In the genomic region with DNA sequence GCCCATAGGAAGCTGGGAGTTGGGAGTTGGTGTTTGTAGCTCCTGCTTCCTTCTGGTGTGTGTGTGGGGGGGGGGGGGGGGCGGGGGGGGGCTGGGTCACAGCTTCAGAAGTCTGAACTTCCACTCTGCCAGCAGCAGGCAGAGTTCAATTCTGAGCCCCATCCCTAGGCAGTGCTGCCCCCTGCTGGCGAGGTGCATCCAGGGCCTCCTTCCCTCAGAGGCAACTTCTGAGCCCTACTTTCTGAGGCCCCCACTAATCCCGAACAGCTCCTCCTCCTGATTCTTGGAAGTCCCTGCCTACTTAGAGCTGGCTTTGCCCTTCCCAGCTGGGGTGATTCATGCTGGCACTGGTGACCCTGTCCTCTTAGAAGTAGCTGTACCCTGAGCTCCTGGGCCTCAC, we compare ENCODE assay signal across 8 mouse cellular contexts. TPM values are rescaled to one million over a fixed set of nuclear protein-coding genes. Genes with fewer than 3 reads are reported as not detected.
DNase-seq lines count a peak whose midpoint lies in the region; ATAC-seq and TF ChIP-seq lines count a peak whose summit lies in the region.

No protein-coding gene starts in this region.

- H3K4me1 ChIP-seq in midbrain, embryonic 14.5 days (ENCODE audit: control insufficient read depth, insufficient read depth, low read length) = no peaks in the 10 kb centered on the region
- peaks cover 7% of the 10 kb centered on the region; the same call in 1 of the 2 replicates for H3K4me1 ChIP-seq in midbrain, embryonic 13.5 days (replicated peaks)
- no peaks in the 10 kb centered on the region for H3K4me1 ChIP-seq in forebrain, embryonic 14.5 days (ENCODE audit: control insufficient read depth, insufficient read depth, low read length)
- peaks cover 3% of the 10 kb centered on the region; the same call in 1 of the 2 replicates for H3K4me1 ChIP-seq in neural tube, embryonic 15.5 days

- H3K4me3 ChIP-seq in gastrocnemius, adult 2 months = no peak overlapping the region
- H3K4me3 ChIP-seq in midbrain, embryonic 14.5 days (replicated peaks; ENCODE audit: low read depth, low read length) = no peak overlapping the region
- H3K4me3 ChIP-seq in midbrain, embryonic 13.5 days (replicated peaks) = no peak overlapping the region
- H3K4me3 ChIP-seq in forebrain, embryonic 14.5 days (ENCODE audit: low read depth, low read length) = no peak overlapping the region
- H3K4me3 ChIP-seq in neural tube, embryonic 15.5 days (replicated peaks) = no peak overlapping the region

- no peak overlapping the region for H3K27ac ChIP-seq in gastrocnemius, adult 2 months
- H3K27ac ChIP-seq in midbrain, embryonic 14.5 days (replicated peaks; ENCODE audit: low read depth, low read length) = no peak overlapping the region
- H3K27ac ChIP-seq in midbrain, embryonic 13.5 days = no peak overlapping the region
- no peak overlapping the region for H3K27ac ChIP-seq in forebrain, embryonic 14.5 days (ENCODE audit: low read depth, low read length)
- no peak overlapping the region for H3K27ac ChIP-seq in neural tube, embryonic 15.5 days (replicated peaks)

- no peaks in the 10 kb centered on the region for H3K36me3 ChIP-seq in midbrain, embryonic 14.5 days (ENCODE audit: control insufficient read depth, insufficient read depth, low read length)
- no peaks in the 10 kb centered on the region for H3K36me3 ChIP-seq in midbrain, embryonic 13.5 days
- H3K36me3 ChIP-seq in forebrain, embryonic 14.5 days (ENCODE audit: control insufficient read depth, insufficient read depth, low read length) = no peaks in the 10 kb centered on the region
- no peaks in the 10 kb centered on the region for H3K36me3 ChIP-seq in neural tube, embryonic 15.5 days

- no peak for ATAC-seq in midbrain, embryonic 14.5 days (ENCODE audit: low FRiP score, low TSS enrichment)
- ATAC-seq in midbrain, embryonic 13.5 days = no peak
- ATAC-seq in forebrain, embryonic 14.5 days = no peak
- ATAC-seq in neural tube, embryonic 15.5 days (ENCODE audit: low FRiP score) = no peak

- TF ChIP-seq CTCF in gastrocnemius, adult 2 months (IDR thresholded peaks at IDR 0.05) = peak; percentile 53

- 15% methylated on average over 3 of the region's 3 CpGs for WGBS in midbrain, embryonic 14.5 days
- 19% methylated on average over 3 of the region's 3 CpGs for WGBS in midbrain, embryonic 13.5 days
- 15% methylated on average over 3 of the region's 3 CpGs for WGBS in forebrain, embryonic 14.5 days
- 14% methylated on average over 3 of the region's 3 CpGs for WGBS in neural tube, embryonic 15.5 days

- H3K9me3 ChIP-seq in midbrain, embryonic 14.5 days (ENCODE audit: control insufficient read depth, low read length) = no peaks in the 10 kb centered on the region
- H3K9me3 ChIP-seq in midbrain, embryonic 13.5 days = no peaks in the 10 kb centered on the region
- no peaks in the 10 kb centered on the region for H3K9me3 ChIP-seq in forebrain, embryonic 14.5 days (replicated peaks; ENCODE audit: control insufficient read depth, low read length)
- H3K9me3 ChIP-seq in neural tube, embryonic 15.5 days (replicated peaks) = no peaks in the 10 kb centered on the region

- no peaks in the 10 kb centered on the region for H3K27me3 ChIP-seq in midbrain, embryonic 14.5 days (ENCODE audit: control insufficient read depth, insufficient read depth, low read length)
- H3K27me3 ChIP-seq in midbrain, embryonic 13.5 days = 0 out of 2 replicates have a peak, but pooled peaks cover 2% of the 10 kb centered on the region
- H3K27me3 ChIP-seq in forebrain, embryonic 14.5 days (replicated peaks; ENCODE audit: control insufficient read depth, insufficient read depth, low read length) = no peaks in the 10 kb centered on the region
- H3K27me3 ChIP-seq in neural tube, embryonic 15.5 days (replicated peaks) = 0 out of 2 replicates have a peak, but pooled peaks cover 5% of the 10 kb centered on the region

- no peak overlapping the region for H3K9ac ChIP-seq in midbrain, embryonic 14.5 days (replicated peaks; ENCODE audit: low read length)
- no peak overlapping the region for H3K9ac ChIP-seq in midbrain, embryonic 13.5 days (replicated peaks)
- H3K9ac ChIP-seq in forebrain, embryonic 14.5 days (ENCODE audit: low read length) = no peak overlapping the region
- no peak overlapping the region for H3K9ac ChIP-seq in neural tube, embryonic 15.5 days (replicated peaks)

- peak; percentile 35 for DNase-seq in gastrocnemius, adult 2 months
- DNase-seq in gastrocnemius, postnatal 4 days (ENCODE audit: low spot score in 2 of 2) = no peak
- DNase-seq in midbrain, embryonic 14.5 days = peak; percentile 48
- peak; percentile 81 for DNase-seq in adrenal gland, postnatal 14 days
- peak; percentile 4 for DNase-seq in lung, postnatal 36 days
- no peak for DNase-seq in forebrain, embryonic 14.5 days (ENCODE audit: low spot score)

- intact Hi-C loops in gastrocnemius, adult 2 months (cut with DNase I) = no loop called here

- no peak overlapping the region for H3K4me2 ChIP-seq in midbrain, embryonic 14.5 days (ENCODE audit: low read length)
- H3K4me2 ChIP-seq in midbrain, embryonic 13.5 days (replicated peaks) = no peak overlapping the region
- no peak overlapping the region for H3K4me2 ChIP-seq in forebrain, embryonic 14.5 days (ENCODE audit: low read length)
- no peak overlapping the region for H3K4me2 ChIP-seq in neural tube, embryonic 15.5 days

RNA-seq across cellular contexts. Expression of a gene that starts 10.9 kb away (rescaled TPM):
- total RNA-seq in gastrocnemius, adult 2 months (2021) = not detected
- 1 to 10 TPM in 1 of 2 experiments, under 1 TPM in 1; 0.98 to 1.0 TPM for total RNA-seq in gastrocnemius, postnatal 4 days (2021)
- polyA plus RNA-seq in midbrain, embryonic 14.5 days (2014; fragmentation: Nextera tagmentation; extraction: Ambion mirVana) = 3.0 and 3.6 TPM in 2 replicates
- polyA plus RNA-seq in midbrain, embryonic 13.5 days (2015; fragmentation: Nextera tagmentation; extraction: Ambion mirVana) = 1.2 and 1.4 TPM in 2 replicates
- total RNA-seq in adrenal gland, postnatal 14 days (2021) = 0.85 and 0.90 TPM in 2 replicates
- polyA plus RNA-seq in forebrain, embryonic 14.5 days (2014; fragmentation: Nextera tagmentation; extraction: Ambion mirVana) = 0.85 and 0.89 TPM in 2 replicates
- polyA plus RNA-seq in neural tube, embryonic 15.5 days (2015; fragmentation: Nextera tagmentation; extraction: Ambion mirVana) = 5.1 and 5.7 TPM in 2 replicates

Comparison
In these comparisons a context has a peak if more than half of its experiments do, and no peak if none do; other contexts are left out.
1. DNase-seq: peak in gastrocnemius, adult 2 months (single experiment), midbrain, embryonic 14.5 days (single experiment), adrenal gland, postnatal 14 days (single experiment) and lung, postnatal 36 days (single experiment); none in gastrocnemius, postnatal 4 days (0 of 2) and forebrain, embryonic 14.5 days (single experiment).